Mouse (Mus musculus) C2C12 (cell line): ENCODE data around the gene Slc39a10.

Experiments
- CEBPB ChIP-seq: IDR thresholded peaks from one replicate; pipeline ENCODE4 v1.6.1; 2011; ENCODE audit warnings: low read depth, mild to moderate bottlenecking, control low read depth, moderate library complexity
- CTCF ChIP-seq: IDR thresholded peaks from one replicate; pipeline ENCODE4 v1.5.1; 2011; ENCODE audit not compliant: control insufficient read depth, insufficient read depth, insufficient read length
- FOSL1 ChIP-seq: IDR thresholded peaks from one replicate; pipeline ENCODE4 v1.8.0; 2011; ENCODE audit warnings: mild to moderate bottlenecking, low read length; ENCODE audit not compliant: poor library complexity, insufficient read depth, severe bottlenecking
- MAX ChIP-seq: IDR thresholded peaks from one replicate; pipeline ENCODE4 v1.6.1; 2011; ENCODE audit warnings: mild to moderate bottlenecking, control low read depth
- MYOG ChIP-seq: IDR thresholded peaks from one replicate; pipeline ENCODE4 v1.6.1; 2011; ENCODE audit not compliant: control insufficient read depth, insufficient read length; ENCODE audit errors: extremely low read depth
- USF1 ChIP-seq: IDR thresholded peaks from one replicate; pipeline ENCODE4 v1.6.1; 2011; ENCODE audit warnings: low read depth, mild to moderate bottlenecking, control low read depth, moderate library complexity

DNA sequence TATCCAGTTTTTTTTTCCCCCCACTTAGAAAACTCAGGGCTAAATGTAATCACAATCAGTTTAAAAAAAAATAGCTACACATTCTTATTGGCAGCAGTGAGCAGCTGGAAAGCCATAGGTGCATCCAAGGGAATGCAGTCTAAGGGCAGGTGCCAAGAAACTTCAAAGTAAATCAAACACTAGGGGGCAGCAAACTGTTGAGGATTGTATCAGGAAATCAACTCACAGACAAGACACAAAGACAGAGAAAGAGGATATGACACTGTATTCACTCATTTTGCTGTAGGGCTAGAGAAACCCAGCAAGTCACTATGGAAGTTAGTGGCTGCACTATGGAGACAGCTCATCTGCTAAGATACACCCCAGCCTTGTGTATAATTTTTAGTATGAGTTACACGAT is 42.9 kb downstream of the Slc39a10 start:
- TF ChIP-seq CTCF: peak; percentile 25
- no peak for TF ChIP-seq USF1
- no peak for TF ChIP-seq MAX
- no peak for TF ChIP-seq FOSL1
- TF ChIP-seq CEBPB: no peak
- TF ChIP-seq MYOG: no peak
